In genomic region chr11:96975511-96976378, GRCm38 (mm10) we compare ENCODE assay signal across 9 mouse cellular contexts. TPM values are rescaled to one million over a fixed set of nuclear protein-coding genes. Genes with fewer than 3 reads are reported as not detected.
DNase-seq lines count a peak whose midpoint lies in the region; ATAC-seq and TF ChIP-seq lines count a peak whose summit lies in the region.
"Had no signal": no experiment of that assay in that cellular context is flagged by ENCODE, and none has a peak within 500 bp of the region (broad histone marks: within the 10 kb centered on the region; RNA-seq: fewer than 3 reads in every experiment).

No protein-coding gene starts in this region.

- no peak for DNase-seq in cerebellum, adult 2 months
- no peak for DNase-seq in cerebellum, adult 18-20 months
- peak; percentile 57 for DNase-seq in 3134 (ENCODE audit: extremely low read depth, insufficient read length, low spot score)
- DNase-seq in forebrain, embryonic 10.5 days (ENCODE audit: extremely low spot score, low spot score) = no peak
- DNase-seq in limb, embryonic 14.5 days (ENCODE audit: low spot score) = no peak
- DNase-seq in right cerebral cortex, postnatal 36 days (ENCODE audit: low spot score in 2 of 2) = no peak
- no peak for DNase-seq in adrenal gland, postnatal 25 days
- DNase-seq in kidney, adult 18-20 months = no peak
- DNase-seq: layer of hippocampus, postnatal 36 days had no signal

- H3K27ac ChIP-seq in cerebellum, adult 2 months (ENCODE audit: insufficient read depth, low read length) = peak overlapping the region; percentile 100
- H3K27ac ChIP-seq in forebrain, embryonic 10.5 days = peak overlapping the region; percentile 100; the same call in 1 of the 2 replicates
- H3K27ac ChIP-seq in limb, embryonic 14.5 days (replicated peaks; ENCODE audit: low read depth, low read length) = peak overlapping the region; percentile 91; the same call in 1 of the 2 replicates

- peak overlapping the region; percentile 6 for H3K4me3 ChIP-seq in cerebellum, adult 2 months (replicated peaks; ENCODE audit: insufficient read depth, low read depth, low read length)
- H3K4me3 ChIP-seq in forebrain, embryonic 10.5 days = peak overlapping the region; percentile 86
- H3K4me3 ChIP-seq in limb, embryonic 14.5 days (replicated peaks; ENCODE audit: low read length) = peak overlapping the region; percentile 83

- no peaks in the 10 kb centered on the region for H3K27me3 ChIP-seq in cerebellum, adult 2 months (ENCODE audit: control insufficient read depth, insufficient read depth, low read length)
- H3K27me3 ChIP-seq in forebrain, embryonic 10.5 days (ENCODE audit: poor library complexity, severe bottlenecking) = no peaks in the 10 kb centered on the region
- H3K27me3 ChIP-seq in limb, embryonic 14.5 days (ENCODE audit: control insufficient read depth, insufficient read depth, low read length) = no peaks in the 10 kb centered on the region

- TF ChIP-seq POLR2A in cerebellum, adult 2 months (IDR thresholded peaks at IDR 0.05; ENCODE audit: borderline replicate concordance, insufficient read depth, low read length) = no peak
- no peak for TF ChIP-seq POLR2A in limb, embryonic 14.5 days (IDR thresholded peaks at IDR 0.05; ENCODE audit: borderline replicate concordance, extremely low read depth, insufficient read depth, insufficient read length)

- H3K36me3 ChIP-seq in forebrain, embryonic 10.5 days (replicated peaks) = peaks cover 14% of the 10 kb centered on the region
- no peaks in the 10 kb centered on the region for H3K36me3 ChIP-seq in limb, embryonic 14.5 days (ENCODE audit: control insufficient read depth, insufficient read depth, low read length)

- 32% methylated on average over 10 of the region's 10 CpGs for WGBS in cerebellum, adult 2 months
- WGBS in forebrain, embryonic 10.5 days = 88% methylated on average over 10 of the region's 10 CpGs
- 83% methylated on average over 10 of the region's 10 CpGs for WGBS in limb, embryonic 14.5 days

- TF ChIP-seq CTCF in cerebellum, adult 2 months (IDR thresholded peaks at IDR 0.05; ENCODE audit: borderline replicate concordance, insufficient read depth, low read depth, low read length) = no peak

- ATAC-seq in limb, embryonic 14.5 days (ENCODE audit: low FRiP score, low read depth) = no peak

- no peaks in the 10 kb centered on the region for H3K9me3 ChIP-seq in forebrain, embryonic 10.5 days
- no peaks in the 10 kb centered on the region for H3K9me3 ChIP-seq in limb, embryonic 14.5 days (ENCODE audit: control insufficient read depth, low read length)

- peaks cover 39% of the 10 kb centered on the region for H3K4me1 ChIP-seq in cerebellum, adult 2 months (ENCODE audit: control insufficient read depth, insufficient read depth, low read length)
- peaks cover 39% of the 10 kb centered on the region for H3K4me1 ChIP-seq in forebrain, embryonic 10.5 days
- peaks cover 17% of the 10 kb centered on the region for H3K4me1 ChIP-seq in limb, embryonic 14.5 days (ENCODE audit: control insufficient read depth, insufficient read depth, low read length)

- H3K4me2 ChIP-seq in limb, embryonic 14.5 days (replicated peaks; ENCODE audit: low read depth, low read length, severe bottlenecking) = peak overlapping the region; percentile 63

- H3K9ac ChIP-seq in limb, embryonic 14.5 days (ENCODE audit: low read depth, low read length, severe bottlenecking) = peak overlapping the region; percentile 90

RNA-seq across cellular contexts. Expression of gene Sp2, which starts 7.0 kb away (rescaled TPM):
- polyA plus RNA-seq in cerebellum, adult 2 months (2012; rRNA removed) = 15.4 and 18.4 TPM in 2 replicates
- polyA plus RNA-seq in forebrain, embryonic 10.5 days (2016; fragmentation: Nextera tagmentation; extraction: Ambion mirVana) = 29.7 and 30.9 TPM in 2 replicates
- polyA plus RNA-seq in limb, embryonic 14.5 days (2012; rRNA removed) = 16.0 and 22.3 TPM in 2 replicates
- 17.1 and 18.7 TPM in 2 replicates for polyA plus RNA-seq in limb, embryonic 14.5 days (2014; fragmentation: Nextera tagmentation; extraction: Ambion mirVana)
- 18.2 and 18.8 TPM in 2 replicates for total RNA-seq in adrenal gland, postnatal 25 days (2021)

RNA-seq across cellular contexts. Expression of gene Pnpo, which starts 32.0 kb away (rescaled TPM):
- polyA plus RNA-seq in cerebellum, adult 2 months (2012; rRNA removed) = 55.4 and 59.5 TPM in 2 replicates
- 36.8 and 40.7 TPM in 2 replicates for polyA plus RNA-seq in forebrain, embryonic 10.5 days (2016; fragmentation: Nextera tagmentation; extraction: Ambion mirVana)
- polyA plus RNA-seq in limb, embryonic 14.5 days (2012; rRNA removed) = 13.9 and 15.4 TPM in 2 replicates
- 22.6 and 24.2 TPM in 2 replicates for polyA plus RNA-seq in limb, embryonic 14.5 days (2014; fragmentation: Nextera tagmentation; extraction: Ambion mirVana)
- 32.0 and 36.3 TPM in 2 replicates for total RNA-seq in adrenal gland, postnatal 25 days (2021)

RNA-seq across cellular contexts. Expression of gene Sp6, which starts 37.4 kb away (rescaled TPM):
- 1.4 and 2.1 TPM in 2 replicates for polyA plus RNA-seq in cerebellum, adult 2 months (2012; rRNA removed)
- 1.8 and 2.1 TPM in 2 replicates for polyA plus RNA-seq in forebrain, embryonic 10.5 days (2016; fragmentation: Nextera tagmentation; extraction: Ambion mirVana)
- 4.8 and 5.6 TPM in 2 replicates for polyA plus RNA-seq in limb, embryonic 14.5 days (2012; rRNA removed)
- 3.9 and 4.5 TPM in 2 replicates for polyA plus RNA-seq in limb, embryonic 14.5 days (2014; fragmentation: Nextera tagmentation; extraction: Ambion mirVana)
- total RNA-seq in adrenal gland, postnatal 25 days (2021) = 0.33 and 0.39 TPM in 2 replicates

RNA-seq across cellular contexts. Expression of gene Prr15l, which starts 47.8 kb away (rescaled TPM):
- not detected in 2 replicates for polyA plus RNA-seq in cerebellum, adult 2 months (2012; rRNA removed)
- 0.36 and 0.40 TPM in 2 replicates for polyA plus RNA-seq in forebrain, embryonic 10.5 days (2016; fragmentation: Nextera tagmentation; extraction: Ambion mirVana)
- polyA plus RNA-seq in limb, embryonic 14.5 days (2012; rRNA removed) = 0.47 and 1.2 TPM in 2 replicates
- polyA plus RNA-seq in limb, embryonic 14.5 days (2014; fragmentation: Nextera tagmentation; extraction: Ambion mirVana) = 3.3 and 3.7 TPM in 2 replicates
- total RNA-seq in adrenal gland, postnatal 25 days (2021) = 0.27 and 0.76 TPM in 2 replicates
- total RNA-seq: layer of hippocampus, postnatal 36 days had no signal

RNA-seq across cellular contexts. Expression of gene Scrn2, which starts 54.0 kb away (rescaled TPM):
- 12.2 and 13.9 TPM in 2 replicates for polyA plus RNA-seq in cerebellum, adult 2 months (2012; rRNA removed)
- 44.1 and 44.6 TPM in 2 replicates for polyA plus RNA-seq in forebrain, embryonic 10.5 days (2016; fragmentation: Nextera tagmentation; extraction: Ambion mirVana)
- polyA plus RNA-seq in limb, embryonic 14.5 days (2012; rRNA removed) = 23.3 and 29.0 TPM in 2 replicates
- polyA plus RNA-seq in limb, embryonic 14.5 days (2014; fragmentation: Nextera tagmentation; extraction: Ambion mirVana) = 20.3 and 21.4 TPM in 2 replicates
- total RNA-seq in adrenal gland, postnatal 25 days (2021) = 12.8 and 22.7 TPM in 2 replicates

Comparison
In these comparisons a context has a peak if more than half of its experiments do, and no peak if none do; other contexts are left out.
1. H3K4me3 ChIP-seq: peak in every context shown above with its lines; median percentile 86 in forebrain, embryonic 10.5 days; 83 in limb, embryonic 14.5 days; 6 in cerebellum, adult 2 months.